Mouse (Mus musculus): ENCODE measurements around the gene Vps45. TPM values are rescaled to one million over a fixed set of nuclear protein-coding genes. Genes with fewer than 3 reads are reported as not detected.

The Vps45 gene
- total RNA-seq, 2 experiments from 2014 or later: 13.6 to 16.8 TPM

DNA sequence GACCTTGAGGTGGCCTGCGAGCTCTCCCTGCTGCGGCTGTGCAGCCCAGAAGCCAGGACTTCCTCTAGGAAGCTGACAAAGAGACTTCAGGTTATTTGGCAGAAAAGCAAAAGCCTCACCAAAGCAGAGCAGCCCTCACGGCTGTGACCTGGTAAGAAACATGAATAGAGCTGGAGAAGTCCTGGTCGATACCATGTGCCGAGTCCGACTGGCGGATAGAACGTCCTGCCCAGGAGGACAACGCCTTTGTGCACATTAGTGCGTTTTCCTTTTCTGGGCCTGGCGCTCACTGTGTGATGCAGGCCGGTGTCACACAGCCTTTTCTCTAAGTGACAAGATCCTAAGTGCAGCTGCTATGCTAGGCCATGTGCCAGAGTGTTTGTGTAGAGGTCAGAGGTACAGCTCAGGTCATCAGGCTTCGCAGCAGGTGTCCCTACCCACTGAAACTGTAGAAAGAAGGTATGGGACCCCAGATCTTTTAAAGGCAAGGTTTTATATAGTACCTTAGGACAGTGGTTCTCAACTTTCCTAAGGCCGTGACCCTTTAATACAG is 58.1 kb downstream of the Vps45 start:
- no peak for ATAC-seq (replicated peaks; ENCODE audit: poor library complexity, severe bottlenecking)

DNA sequence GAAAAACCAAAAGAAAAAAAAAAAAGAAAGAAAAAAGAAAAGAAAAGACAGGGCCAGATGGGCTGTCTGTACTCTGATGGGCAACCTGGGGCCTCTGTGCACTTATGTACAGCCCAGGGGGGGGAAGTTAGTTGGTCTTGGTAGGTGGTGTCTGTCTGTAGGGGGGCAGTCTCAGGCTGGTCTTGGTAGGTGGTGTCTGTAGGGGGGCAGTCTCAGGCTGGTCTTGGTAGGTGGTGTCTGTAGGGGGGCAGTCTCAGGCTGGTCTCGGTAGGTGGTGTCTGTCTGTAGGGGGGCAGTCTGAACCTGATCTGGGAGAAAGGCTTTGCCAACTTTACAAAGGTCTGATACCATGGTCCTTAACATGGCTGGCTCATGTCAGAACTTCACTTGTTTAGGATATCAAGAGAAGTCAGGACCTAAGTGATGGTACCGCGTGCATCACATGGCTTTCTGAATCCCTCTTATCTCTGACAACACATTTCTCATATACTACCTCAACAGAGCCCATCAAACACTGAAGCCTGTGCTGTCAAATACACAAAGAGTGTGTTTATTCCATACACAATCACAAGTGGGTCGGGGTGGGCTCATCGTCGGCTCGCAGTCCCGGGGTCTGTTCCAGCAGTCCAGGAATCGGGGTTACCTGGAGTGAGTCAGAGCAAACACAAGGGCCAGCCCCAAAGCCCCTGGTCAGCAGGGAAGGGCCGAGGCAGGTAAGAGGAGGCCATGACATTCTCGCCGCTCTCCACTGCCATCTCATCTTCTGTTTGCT is 58.8 kb downstream of the Vps45 start:
- ATAC-seq (replicated peaks; ENCODE audit: poor library complexity, severe bottlenecking): no peak

GRCm38 (mm10) chr3:95997203-95997721 is 61.0 kb downstream of the Vps45 start:
- no peak for ATAC-seq (replicated peaks; ENCODE audit: poor library complexity, severe bottlenecking)

DNA sequence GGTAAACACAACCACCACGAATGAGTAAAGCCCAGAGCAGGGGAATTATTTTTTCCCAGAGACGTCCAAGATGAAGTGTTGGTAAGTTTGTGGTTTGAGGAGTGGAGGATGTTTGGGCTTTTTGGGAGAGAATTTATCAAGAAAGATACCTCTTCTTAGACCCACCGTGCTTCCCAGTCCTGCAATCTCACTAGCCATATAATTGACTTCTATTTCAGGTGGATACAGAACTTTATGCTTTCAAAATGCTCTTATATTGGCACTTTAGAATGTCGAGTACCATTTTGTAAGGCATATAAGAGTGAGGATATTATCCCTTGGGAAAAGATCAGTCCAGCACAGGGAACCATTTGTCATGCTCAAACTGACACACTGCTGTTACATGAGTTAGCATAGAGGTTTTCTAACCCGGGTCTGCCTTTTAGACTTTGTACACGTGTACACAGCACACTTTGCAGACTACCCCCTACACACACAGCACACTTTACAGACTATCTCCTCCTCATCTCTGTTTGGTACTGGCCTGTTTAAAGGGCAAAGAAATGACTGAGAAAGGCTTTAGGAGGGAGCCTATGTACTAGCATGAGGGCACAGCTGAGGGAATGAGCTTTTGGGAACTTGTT is 61.7 kb downstream of the Vps45 start:
- ATAC-seq (replicated peaks; ENCODE audit: poor library complexity, severe bottlenecking): no peak

DNA sequence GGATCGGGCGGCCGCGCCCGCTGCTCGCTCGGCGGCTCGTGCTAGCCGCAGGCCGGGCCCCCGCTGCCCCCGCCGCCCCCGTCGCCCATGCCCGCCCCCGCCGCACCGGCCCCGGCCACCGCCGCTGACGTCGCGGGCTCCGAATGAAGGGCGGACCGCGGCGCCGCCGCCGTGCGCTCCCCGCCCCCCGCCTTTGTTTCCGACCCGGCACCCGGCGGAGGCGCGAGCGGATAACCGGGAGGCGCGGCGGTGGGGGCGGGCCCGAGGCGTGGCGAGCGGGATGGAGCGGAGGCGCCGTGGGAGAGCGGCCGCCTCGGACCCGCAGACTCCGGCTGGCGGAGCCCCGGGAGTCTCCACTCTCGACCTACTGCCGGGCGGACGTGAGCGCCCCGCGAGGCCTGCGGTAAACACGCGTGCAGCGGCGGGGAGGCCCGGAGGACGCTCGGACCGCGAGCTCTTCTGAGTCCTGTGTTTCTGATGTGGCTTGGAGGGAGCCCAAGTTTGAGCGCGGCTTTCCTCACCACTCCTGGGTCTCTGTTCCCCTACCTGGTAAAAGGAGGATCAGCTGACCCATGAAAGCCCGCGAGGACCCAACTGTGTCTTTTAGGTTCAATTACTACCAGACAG is 62.4 kb downstream of the Vps45 start, which contains the start of gene Plekho1:
Plekho1 (minus strand) TSS at position 200 of the 627 bp plus-strand sequence.
- peak; percentile 44 for ATAC-seq (replicated peaks; ENCODE audit: poor library complexity, severe bottlenecking)

- ATAC-seq (replicated peaks; ENCODE audit: poor library complexity, severe bottlenecking): no peak
Observed at GRCm38 (mm10) chr3:95994975-95995801, 63.1 kb downstream of the Vps45 start.

DNA sequence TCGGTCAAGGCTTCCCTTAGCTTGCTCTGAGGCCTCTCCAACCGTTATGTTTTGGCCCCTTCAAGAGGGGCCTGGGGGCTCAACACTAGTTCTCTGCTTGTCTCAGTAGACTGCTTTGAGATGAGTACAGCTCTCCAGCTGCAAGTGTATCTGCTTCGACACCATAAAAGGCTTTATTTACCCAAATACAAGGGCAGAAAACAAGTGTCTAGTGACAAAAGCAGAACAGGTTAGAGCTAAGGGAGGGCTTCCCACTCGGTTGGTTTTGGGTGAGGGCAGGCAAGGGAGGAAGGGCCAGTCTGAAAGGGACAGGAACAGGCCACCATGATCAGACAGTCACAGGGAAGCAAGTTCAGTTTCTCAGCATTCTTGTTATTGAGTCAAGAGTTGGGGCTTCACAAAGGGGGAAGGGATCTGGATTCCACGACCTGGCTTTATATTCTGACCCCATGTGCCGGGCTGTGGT is 63.9 kb downstream of the Vps45 start:
- ATAC-seq (replicated peaks; ENCODE audit: poor library complexity, severe bottlenecking): peak; percentile 33

- ATAC-seq (replicated peaks; ENCODE audit: poor library complexity, severe bottlenecking): no peak
Observed at GRCm38 (mm10) chr3:95993881-95994280, 64.4 kb downstream of the Vps45 start.

DNA sequence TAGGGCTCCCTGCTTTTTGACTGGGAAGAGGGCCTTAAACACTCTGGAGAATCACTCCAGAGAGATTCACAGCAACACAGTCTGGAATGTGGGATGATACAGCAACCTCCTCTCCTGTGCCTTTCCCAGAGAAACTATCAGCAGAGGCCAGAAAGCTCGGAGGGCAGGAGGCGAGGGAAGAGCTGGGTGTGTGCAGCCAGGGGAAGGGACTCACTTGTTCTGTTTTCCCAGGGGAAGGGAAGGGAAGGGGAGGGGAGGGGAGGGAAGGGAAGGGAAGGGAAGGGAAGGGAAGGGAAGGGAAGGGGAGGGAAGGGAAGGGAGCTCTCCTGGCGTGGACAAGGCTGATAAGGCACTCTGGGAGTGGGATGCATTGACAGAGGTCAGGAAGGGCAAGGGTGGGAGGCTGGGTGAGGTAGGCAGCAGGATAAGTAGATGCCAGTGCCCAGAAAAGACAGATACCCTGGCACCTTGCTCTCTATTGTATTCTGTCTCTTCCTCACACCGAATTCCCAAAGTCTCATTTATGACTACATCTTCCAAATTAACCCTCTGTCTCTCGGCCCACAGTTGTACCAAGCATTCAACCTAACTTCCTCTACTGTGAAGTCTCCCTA is 65.2 kb downstream of the Vps45 start:
- ATAC-seq (replicated peaks; ENCODE audit: poor library complexity, severe bottlenecking): no peak

- peak; percentile 57 for ATAC-seq (replicated peaks; ENCODE audit: poor library complexity, severe bottlenecking)
Observed at GRCm38 (mm10) chr3:95990413-95990941, 67.8 kb downstream of the Vps45 start.

- no peak for ATAC-seq (replicated peaks; ENCODE audit: poor library complexity, severe bottlenecking)
Observed at GRCm38 (mm10) chr3:95988969-95989368, 69.3 kb downstream of the Vps45 start.

- ATAC-seq (replicated peaks; ENCODE audit: poor library complexity, severe bottlenecking): no peak
Observed at GRCm38 (mm10) chr3:95988138-95988537, 70.1 kb downstream of the Vps45 start.

GRCm38 (mm10) chr3:95987386-95988110 is 70.7 kb downstream of the Vps45 start:
- peak; percentile 73 for ATAC-seq (replicated peaks; ENCODE audit: poor library complexity, severe bottlenecking)

GRCm38 (mm10) chr3:95986984-95987383 is 71.3 kb downstream of the Vps45 start:
- peak; percentile 5; the same call in 1 of the 2 replicates for ATAC-seq (replicated peaks; ENCODE audit: poor library complexity, severe bottlenecking)

- ATAC-seq (replicated peaks; ENCODE audit: poor library complexity, severe bottlenecking): no peak
Observed at GRCm38 (mm10) chr3:95986001-95986622, 72.2 kb downstream of the Vps45 start.

DNA sequence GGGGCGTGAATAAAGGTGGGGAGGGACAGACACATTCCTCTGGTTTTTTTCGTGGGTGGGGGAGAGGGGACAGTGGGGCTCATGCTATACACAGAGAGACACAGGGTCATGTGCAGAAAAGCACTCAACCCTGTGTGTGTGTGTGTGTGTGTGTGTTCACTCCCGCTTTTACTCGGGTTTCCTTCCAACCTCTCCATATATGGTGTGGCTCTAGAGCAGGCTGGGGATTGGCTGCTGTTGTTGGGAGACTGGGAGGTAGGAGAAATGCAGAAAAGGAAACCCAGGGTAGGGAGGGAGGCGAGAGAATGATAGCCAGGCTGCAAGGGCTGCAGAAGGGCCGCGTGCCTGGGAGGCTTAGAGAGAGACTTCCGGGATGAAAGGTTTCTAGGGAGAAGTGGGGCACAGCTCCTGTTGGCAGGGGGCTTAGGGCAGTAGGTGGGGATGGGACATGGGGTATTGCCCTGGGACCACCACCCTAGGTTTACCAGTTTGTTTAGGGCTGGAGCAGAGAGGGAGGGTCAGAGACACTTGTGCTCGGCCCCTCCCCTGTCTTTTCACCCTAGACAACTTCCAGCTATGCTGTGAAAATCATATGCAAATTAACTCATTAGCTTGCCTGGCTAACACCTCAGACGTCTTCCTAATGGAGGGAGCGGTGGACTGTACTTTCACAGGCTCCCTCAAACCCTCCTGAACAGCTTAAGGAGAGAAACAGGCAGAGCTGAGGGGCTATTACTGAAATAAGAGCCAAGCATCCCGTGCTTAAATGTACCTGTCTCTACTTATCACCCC is 72.9 kb downstream of the Vps45 start:
- ATAC-seq (replicated peaks; ENCODE audit: poor library complexity, severe bottlenecking): peak; percentile 28

GRCm38 (mm10) chr3:95982129-95982528 is 76.1 kb downstream of the Vps45 start:
- ATAC-seq (replicated peaks; ENCODE audit: poor library complexity, severe bottlenecking): no peak

Measured in granulocyte monocyte progenitor cell, adult 5-6 weeks (primary cell).